8 mouse cellular contexts compared by ENCODE assay signal in genomic region chr16:42338987-42339386, GRCm38 (mm10). TPM values are rescaled to one million over a fixed set of nuclear protein-coding genes. Genes with fewer than 3 reads are reported as not detected.
DNase-seq lines count a peak whose midpoint lies in the region; ATAC-seq lines count a peak whose summit lies in the region.

No protein-coding gene starts in this region.

- no peak overlapping the region for H3K27ac ChIP-seq in kidney, embryonic 15.5 days
- H3K27ac ChIP-seq in forebrain, embryonic 14.5 days (ENCODE audit: low read depth, low read length), result peak overlapping the region; percentile 85
- peak overlapping the region; percentile 80 for H3K27ac ChIP-seq in midbrain, embryonic 10.5 days (replicated peaks)

- H3K4me2 ChIP-seq in kidney, embryonic 15.5 days, result peak overlapping the region; percentile 70
- peak overlapping the region; percentile 76 for H3K4me2 ChIP-seq in forebrain, embryonic 14.5 days (ENCODE audit: low read length)

- peaks cover 18% of the 10 kb centered on the region for H3K27me3 ChIP-seq in kidney, embryonic 15.5 days
- H3K27me3 ChIP-seq in forebrain, embryonic 14.5 days (replicated peaks; ENCODE audit: control insufficient read depth, insufficient read depth, low read length), result no peaks in the 10 kb centered on the region
- H3K27me3 ChIP-seq in midbrain, embryonic 10.5 days (ENCODE audit: low read depth, poor library complexity, severe bottlenecking), result peaks cover 33% of the 10 kb centered on the region

- H3K36me3 ChIP-seq in kidney, embryonic 15.5 days, result no peaks in the 10 kb centered on the region
- H3K36me3 ChIP-seq in forebrain, embryonic 14.5 days (ENCODE audit: control insufficient read depth, insufficient read depth, low read length), result no peaks in the 10 kb centered on the region
- H3K36me3 ChIP-seq in midbrain, embryonic 10.5 days, result no peaks in the 10 kb centered on the region

- H3K9ac ChIP-seq in kidney, embryonic 15.5 days, result no peak overlapping the region
- H3K9ac ChIP-seq in forebrain, embryonic 14.5 days (ENCODE audit: low read length), result peak overlapping the region; percentile 76

- whole genome bisulfite sequencing in kidney, embryonic 15.5 days, result 6% methylated on average over 4 of the region's 4 CpGs
- 9% methylated on average over 4 of the region's 4 CpGs for WGBS in forebrain, embryonic 14.5 days
- WGBS in midbrain, embryonic 10.5 days, result 6% methylated on average over 4 of the region's 4 CpGs

- peak overlapping the region; percentile 40 for H3K4me3 ChIP-seq in kidney, embryonic 15.5 days (replicated peaks)
- peak overlapping the region; percentile 48 for H3K4me3 ChIP-seq in forebrain, embryonic 14.5 days (ENCODE audit: low read depth, low read length)
- H3K4me3 ChIP-seq in midbrain, embryonic 10.5 days, result peak overlapping the region; percentile 61

- H3K4me1 ChIP-seq in kidney, embryonic 15.5 days, result peaks cover 33% of the 10 kb centered on the region
- H3K4me1 ChIP-seq in forebrain, embryonic 14.5 days (ENCODE audit: control insufficient read depth, insufficient read depth, low read length), result peaks cover 8% of the 10 kb centered on the region; the same call in 1 of the 2 replicates
- peaks cover 56% of the 10 kb centered on the region for H3K4me1 ChIP-seq in midbrain, embryonic 10.5 days

- ATAC-seq in kidney, embryonic 15.5 days (replicated peaks; ENCODE audit: low FRiP score), result 0 out of 2 replicates have a peak, but pooled peaks have one; percentile 26
- 0 out of 2 replicates have a peak, but pooled peaks have one; percentile 13 for ATAC-seq in forebrain, embryonic 14.5 days

- H3K9me3 ChIP-seq in kidney, embryonic 15.5 days (replicated peaks), result no peaks in the 10 kb centered on the region
- H3K9me3 ChIP-seq in forebrain, embryonic 14.5 days (replicated peaks; ENCODE audit: control insufficient read depth, low read length), result no peaks in the 10 kb centered on the region
- H3K9me3 ChIP-seq in midbrain, embryonic 10.5 days (replicated peaks), result no peaks in the 10 kb centered on the region

- DNase-seq in kidney, postnatal 25 days, result no peak
- DNase-seq in cerebellum, postnatal 14 days, result peak; percentile 40 to 58
- DNase-seq in forebrain, embryonic 14.5 days (ENCODE audit: low spot score), result no peak
- no peak for DNase-seq in midbrain, embryonic 10.5 days (ENCODE audit: low spot score)
- no peak for DNase-seq in natural killer cell, adult 2 months (ENCODE audit: low spot score in 2 of 2)
- no peak for DNase-seq in urinary bladder, postnatal 14 days (ENCODE audit: low spot score)
- DNase-seq in embryo, embryonic 11 days, result no peak

RNA-seq across cellular contexts. Expression of gene Gap43, which starts 1.5 kb away (rescaled TPM):
- 17.0 and 35.6 TPM in 2 replicates for polyA plus RNA-seq in kidney, embryonic 15.5 days (2015; fragmentation: Nextera tagmentation; extraction: Ambion mirVana)
- polyA plus RNA-seq in forebrain, embryonic 14.5 days (2014; fragmentation: Nextera tagmentation; extraction: Ambion mirVana), result 829 and 974 TPM in 2 replicates
- polyA plus RNA-seq in midbrain, embryonic 10.5 days (2016; fragmentation: Nextera tagmentation; extraction: Ambion mirVana), result 131 and 203 TPM in 2 replicates

Comparison
In these comparisons a context has a peak if more than half of its experiments do, and no peak if none do; other contexts are left out.
1. DNase-seq: peak in cerebellum, postnatal 14 days (2 of 2); none in kidney, postnatal 25 days (0 of 2), forebrain, embryonic 14.5 days (single experiment), midbrain, embryonic 10.5 days (single experiment), natural killer cell, adult 2 months (0 of 2), urinary bladder, postnatal 14 days (single experiment) and embryo, embryonic 11 days (single experiment).
2. Peak in every context shown above with its lines, with median percentiles within 50 percentile points of each other: H3K4me3 ChIP-seq.